Comparison of ENCODE assay signal across 12 mouse cellular contexts in genomic region chr13:83722791-83723190, GRCm38 (mm10).
A peak's percentile ranks its signal among the peaks of the same experiment; 100 is the strongest.
DNase-seq lines count a peak whose midpoint lies in the region; ATAC-seq lines count a peak whose summit lies in the region.
"Had no signal": no experiment of that assay in that cellular context is flagged by ENCODE, and none has a peak within 500 bp of the region (broad histone marks: within the 10 kb centered on the region; RNA-seq: fewer than 3 reads in every experiment).

No protein-coding gene starts in this region.

- H3K4me2 ChIP-seq in neural tube, embryonic 11.5 days (ENCODE audit: low read depth) = peak overlapping the region; percentile 55
- peak overlapping the region; percentile 69 for H3K4me2 ChIP-seq in hindbrain, embryonic 12.5 days (replicated peaks)
- H3K4me2 ChIP-seq in midbrain, embryonic 15.5 days = peak overlapping the region; percentile 62
- H3K4me2 ChIP-seq: liver, embryonic 11.5 days had no signal

- 3% methylated on average over 3 of the region's 3 CpGs for WGBS in neural tube, embryonic 11.5 days
- WGBS in hindbrain, embryonic 12.5 days = 1% methylated on average over 3 of the region's 3 CpGs
- WGBS in midbrain, embryonic 15.5 days = 22% methylated on average over 3 of the region's 3 CpGs

- peak overlapping the region; percentile 95 for H3K27ac ChIP-seq in neural tube, embryonic 11.5 days (ENCODE audit: low read depth, low read length)
- H3K27ac ChIP-seq in hindbrain, embryonic 12.5 days = peak overlapping the region; percentile 98
- peak overlapping the region; percentile 94 for H3K27ac ChIP-seq in midbrain, embryonic 15.5 days

- H3K9ac ChIP-seq in neural tube, embryonic 11.5 days (ENCODE audit: low read length) = peak overlapping the region; percentile 94
- H3K9ac ChIP-seq in hindbrain, embryonic 12.5 days = peak overlapping the region; percentile 100
- H3K9ac ChIP-seq in midbrain, embryonic 15.5 days = peak overlapping the region; percentile 61

- no peaks in the 10 kb centered on the region for H3K4me1 ChIP-seq in neural tube, embryonic 11.5 days (ENCODE audit: control insufficient read depth, insufficient read depth, low read length)
- no peaks in the 10 kb centered on the region for H3K4me1 ChIP-seq in hindbrain, embryonic 12.5 days
- peaks cover 13% of the 10 kb centered on the region; the same call in 1 of the 2 replicates for H3K4me1 ChIP-seq in midbrain, embryonic 15.5 days

- H3K36me3 ChIP-seq in neural tube, embryonic 11.5 days (ENCODE audit: control insufficient read depth, insufficient read depth, low read length) = no peaks in the 10 kb centered on the region
- no peaks in the 10 kb centered on the region for H3K36me3 ChIP-seq in hindbrain, embryonic 12.5 days
- H3K36me3 ChIP-seq in midbrain, embryonic 15.5 days (replicated peaks) = no peaks in the 10 kb centered on the region

- peaks cover 46% of the 10 kb centered on the region for H3K27me3 ChIP-seq in neural tube, embryonic 11.5 days (ENCODE audit: control insufficient read depth, insufficient read depth, low read length)
- H3K27me3 ChIP-seq in hindbrain, embryonic 12.5 days = peaks cover 39% of the 10 kb centered on the region
- H3K27me3 ChIP-seq in midbrain, embryonic 15.5 days (replicated peaks) = no peaks in the 10 kb centered on the region

- no peak for DNase-seq in neural tube, embryonic 11.5 days (ENCODE audit: low spot score)
- no peak for DNase-seq in neural tube, embryonic 10.5 days (ENCODE audit: extremely low spot score, low spot score)
- no peak for DNase-seq in testis, postnatal 14 days (ENCODE audit: low spot score)
- no peak for DNase-seq in frontal cortex, postnatal 25 days (ENCODE audit: low spot score in 2 of 2)
- no peak for DNase-seq in layer of hippocampus, postnatal 10 days (ENCODE audit: low spot score in 2 of 2)
- DNase-seq: heart, postnatal 10 days; kidney, adult 8-10 months; lung, postnatal 14 days; thymus, adult 2 months had no signal

- ATAC-seq in neural tube, embryonic 11.5 days (ENCODE audit: insufficient read depth, low FRiP score, low TSS enrichment) = no peak
- ATAC-seq in hindbrain, embryonic 12.5 days (ENCODE audit: low FRiP score) = no peak
- no peak for ATAC-seq in midbrain, embryonic 15.5 days (replicated peaks)

- H3K9me3 ChIP-seq in neural tube, embryonic 11.5 days (ENCODE audit: control insufficient read depth, low read length) = no peaks in the 10 kb centered on the region
- no peaks in the 10 kb centered on the region for H3K9me3 ChIP-seq in hindbrain, embryonic 12.5 days (replicated peaks)
- H3K9me3 ChIP-seq in midbrain, embryonic 15.5 days = no peaks in the 10 kb centered on the region

- H3K4me3 ChIP-seq in neural tube, embryonic 11.5 days (ENCODE audit: low read depth, low read length) = peak overlapping the region; percentile 61
- peak overlapping the region; percentile 84 for H3K4me3 ChIP-seq in hindbrain, embryonic 12.5 days
- H3K4me3 ChIP-seq in midbrain, embryonic 15.5 days = peak overlapping the region; percentile 50
